Mouse (Mus musculus): ENCODE measurements around the gene Kif19a.

Kif19a gene

DNA sequence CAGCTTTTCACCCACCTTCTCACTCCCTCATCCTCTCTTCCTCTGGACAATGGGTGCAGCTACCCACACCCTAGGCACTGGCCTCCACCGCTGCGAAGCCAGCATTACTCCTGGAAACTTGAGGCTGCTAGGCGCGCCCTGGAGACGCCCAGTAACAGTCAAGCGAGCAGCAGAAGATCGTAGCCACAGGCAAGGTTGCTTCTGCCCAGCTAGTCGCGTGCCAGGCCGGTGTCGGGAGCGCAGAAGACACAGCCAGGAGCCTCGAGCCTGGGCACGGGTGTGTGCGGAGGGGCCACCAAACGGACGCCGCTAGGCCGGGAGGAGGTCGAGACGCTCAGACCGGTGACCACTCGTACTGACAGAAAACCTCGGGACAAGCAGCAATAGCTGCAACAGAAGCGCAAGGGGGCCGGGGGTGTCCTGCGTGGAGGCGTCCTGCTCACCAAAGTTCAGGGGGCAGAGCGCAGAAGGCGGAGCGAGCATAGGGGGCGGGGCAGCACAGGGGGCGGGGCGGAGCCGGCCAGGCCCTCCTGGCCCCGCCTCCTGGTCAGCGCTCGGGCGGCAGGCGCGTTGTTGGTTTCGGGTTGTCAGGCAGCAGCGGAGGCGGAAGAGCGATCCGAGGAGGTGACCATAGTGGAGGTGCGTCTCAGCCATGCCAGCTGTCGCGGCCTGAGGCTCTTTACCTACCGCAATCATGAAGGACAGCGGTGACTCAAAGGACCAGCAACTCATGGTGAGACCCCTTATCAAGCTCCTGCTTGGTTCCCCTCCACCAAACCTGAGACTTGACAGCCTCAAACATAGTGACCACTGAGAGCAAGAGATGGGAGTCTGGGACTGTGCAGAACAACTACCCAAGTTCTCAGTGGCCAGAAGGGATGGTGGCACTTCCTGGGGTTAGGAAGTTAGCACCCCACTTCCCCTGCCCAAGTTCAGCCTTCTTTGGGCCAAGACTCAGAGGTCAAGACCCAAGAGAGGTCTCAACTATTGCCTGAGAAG is at the start of gene Kif19a:
Gene Kif19a, plus strand, starts transcription at position 569 of the 999 bp plus-strand sequence.
- DNase-seq (ENCODE audit: low spot score) = no peak

GRCm38 (mm10) chr11:114715531-114715930 is 49.7 kb upstream of the Kif19a start:
- no peak for DNase-seq (ENCODE audit: low spot score)

GRCm38 (mm10) chr11:114720535-114720934 is 44.7 kb upstream of the Kif19a start:
- no peak for DNase-seq (ENCODE audit: low spot score)

- no peak for DNase-seq (ENCODE audit: low spot score)
Measured at GRCm38 (mm10) chr11:114722438-114722837, 42.8 kb upstream of the Kif19a start.

DNA sequence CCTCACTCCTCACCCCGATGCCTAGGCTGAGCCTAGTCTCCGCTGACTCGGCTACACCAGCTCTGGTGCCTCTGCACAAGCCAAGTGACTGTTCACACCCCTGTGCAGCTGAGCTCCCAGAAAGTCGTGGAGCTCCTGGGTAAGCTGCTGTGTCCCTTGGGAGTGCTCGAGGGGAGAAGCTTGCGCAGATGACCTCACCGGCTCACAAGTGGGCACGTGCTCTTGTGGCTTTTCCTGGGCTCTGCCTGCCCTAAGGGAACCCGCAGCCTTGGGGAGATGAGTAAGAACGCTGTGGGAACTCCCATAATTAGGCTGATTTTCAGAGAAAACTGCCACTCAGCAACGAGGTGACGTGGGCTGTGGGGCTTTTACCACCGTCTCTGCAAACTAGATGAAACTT is 42.2 kb upstream of the Kif19a start:
- DNase-seq (ENCODE audit: low spot score) = peak; percentile 20

DNA sequence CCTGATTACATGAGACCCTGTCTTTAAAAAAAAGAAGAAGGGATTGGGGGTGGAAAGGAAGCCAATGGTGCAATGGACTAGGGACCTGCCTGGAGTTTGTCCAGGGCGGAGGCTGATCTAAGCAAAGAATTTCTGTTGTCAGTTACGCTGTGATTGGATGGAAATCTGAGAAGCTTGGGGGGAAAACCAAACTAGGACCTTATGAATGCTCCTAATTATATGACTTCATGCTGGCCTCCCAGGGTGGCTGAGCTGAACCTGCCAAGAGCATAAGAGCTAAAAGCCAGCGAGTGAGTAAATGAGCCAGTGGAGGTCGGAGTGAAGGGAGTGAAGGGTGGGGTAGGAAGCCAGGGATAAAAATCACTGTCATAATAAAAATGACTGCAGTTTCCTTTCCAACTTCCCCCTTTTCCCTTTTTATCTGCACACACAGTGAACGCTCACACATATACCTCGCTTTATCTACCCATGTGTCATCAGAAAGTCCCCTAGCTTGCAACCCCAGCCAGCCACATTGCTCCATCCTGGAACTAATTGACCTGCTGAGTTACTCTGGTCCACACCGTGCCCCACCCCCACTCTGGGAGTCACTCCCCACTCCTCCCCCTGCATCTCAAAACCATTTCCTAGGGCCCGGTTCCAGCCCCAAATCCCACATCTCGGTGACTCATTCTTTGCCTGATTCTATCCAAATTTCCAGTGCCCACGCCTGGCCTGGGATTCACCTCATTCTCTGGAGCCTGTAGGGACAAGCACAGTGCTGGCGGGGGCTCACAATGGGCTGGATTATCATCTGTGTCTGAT is 40.2 kb upstream of the Kif19a start:
- DNase-seq (ENCODE audit: low spot score) = peak; percentile 69

GRCm38 (mm10) chr11:114726965-114727825 is 38.0 kb upstream of the Kif19a start, which contains the start of gene Dnaic2:
Dnaic2 (plus strand) TSS chr11:114727408.
- peak; percentile 39 for DNase-seq (ENCODE audit: low spot score)

DNA sequence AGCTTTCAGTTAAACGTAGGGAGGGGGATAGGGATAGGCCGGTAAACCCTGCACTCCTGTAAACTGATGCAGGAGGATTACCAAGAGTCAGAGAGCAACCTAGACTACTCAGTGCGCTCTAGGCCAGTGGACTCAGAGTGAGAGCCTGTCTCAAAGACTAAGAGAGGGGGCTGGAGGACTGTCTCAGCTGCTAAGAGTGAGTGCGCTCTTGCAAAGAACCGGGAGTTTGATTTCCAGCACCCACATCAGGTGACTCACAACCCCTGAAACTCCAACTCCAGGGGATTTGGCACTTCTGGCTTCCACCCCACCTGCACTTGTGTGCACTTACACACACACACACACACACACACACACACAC is 37.4 kb upstream of the Kif19a start:
- no peak for DNase-seq (ENCODE audit: low spot score)

DNA sequence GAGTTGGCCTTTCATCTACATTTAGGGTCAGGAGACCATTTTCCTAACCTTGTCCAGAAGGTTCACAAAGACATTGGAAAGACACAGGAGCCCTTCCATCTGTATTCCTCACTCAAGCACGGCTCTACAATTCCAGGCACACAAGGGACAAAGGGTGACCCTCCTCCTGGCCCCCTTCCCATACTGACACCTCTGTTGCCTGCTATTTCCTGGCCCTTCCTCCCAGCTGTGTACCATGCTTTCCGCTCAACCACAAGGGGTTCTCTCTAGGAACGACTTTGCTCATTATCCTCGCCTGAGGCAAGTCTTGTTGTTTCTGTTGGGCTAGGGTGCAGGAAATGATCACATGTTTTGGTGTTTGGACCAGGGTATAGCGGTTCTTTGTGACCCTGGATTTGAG is 36.9 kb upstream of the Kif19a start:
- no peak for DNase-seq (ENCODE audit: low spot score)

GRCm38 (mm10) chr11:114729832-114730363 is 35.3 kb upstream of the Kif19a start:
- peak; percentile 14 for DNase-seq (ENCODE audit: low spot score)

DNA sequence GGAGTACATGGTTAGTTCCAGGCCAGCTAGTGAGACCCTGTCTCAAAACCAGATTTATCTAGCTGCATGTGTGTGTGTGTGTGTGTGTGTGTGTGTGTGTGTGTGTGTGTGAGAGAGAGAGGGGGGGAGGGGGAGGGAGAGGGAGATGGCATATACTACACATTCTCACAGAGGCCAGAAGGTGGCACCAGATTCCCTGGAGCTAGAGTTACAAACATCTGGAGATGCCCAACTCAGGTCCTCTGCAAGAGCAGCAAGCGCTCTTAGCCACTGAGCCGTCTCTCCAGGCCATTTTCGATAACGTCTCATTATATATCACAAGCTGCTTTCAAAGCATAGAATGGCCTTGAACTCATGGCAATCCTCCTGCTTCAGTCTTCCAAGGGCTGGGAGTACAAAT is 33.5 kb upstream of the Kif19a start:
- DNase-seq (ENCODE audit: low spot score) = no peak

DNA sequence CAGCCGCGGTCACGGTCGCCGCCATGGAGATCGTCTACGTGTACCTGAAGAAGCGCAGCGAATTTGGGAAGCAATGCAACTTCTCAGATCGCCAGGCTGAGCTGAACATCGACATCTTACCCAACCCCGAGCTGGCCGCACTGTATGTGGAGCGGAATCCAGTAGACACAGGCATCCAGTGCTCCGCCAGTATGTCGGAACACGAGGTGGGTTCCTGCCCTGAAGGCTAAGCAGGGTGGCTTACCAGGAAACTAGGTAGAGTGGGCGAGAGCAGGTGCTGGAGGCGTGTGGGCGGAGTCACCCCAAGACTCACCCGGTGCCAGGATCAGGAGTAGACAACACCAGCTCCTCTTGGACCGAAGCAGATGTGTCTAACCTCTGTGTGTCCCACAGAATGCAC is 32.3 kb upstream of the Kif19a start:
- no peak for DNase-seq (ENCODE audit: low spot score)

DNA sequence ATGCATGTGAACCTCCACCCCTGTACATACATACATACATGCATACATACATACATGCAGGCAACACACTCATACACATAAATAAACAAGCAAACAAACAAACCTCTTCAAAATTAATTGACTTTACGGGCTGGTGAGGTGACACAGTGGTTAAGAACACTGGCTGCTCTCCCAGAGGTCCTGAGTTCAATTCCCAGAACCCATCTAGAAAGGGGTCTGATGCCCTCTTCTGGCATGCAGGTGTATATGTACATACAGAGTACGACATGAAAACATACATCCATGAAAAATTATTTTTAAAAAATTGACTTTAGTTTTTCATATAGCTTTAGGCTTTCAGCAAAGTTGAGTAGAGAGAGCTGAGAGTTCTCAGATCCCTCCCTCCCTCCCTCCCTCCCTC is 29.1 kb upstream of the Kif19a start:
- no peak for DNase-seq (ENCODE audit: low spot score)

- DNase-seq (ENCODE audit: low spot score) = peak; percentile 53
Measured at GRCm38 (mm10) chr11:114736913-114737624, 28.1 kb upstream of the Kif19a start.

- DNase-seq (ENCODE audit: low spot score) = no peak
Measured at GRCm38 (mm10) chr11:114740598-114740997, 24.6 kb upstream of the Kif19a start.

GRCm38 (mm10) chr11:114741451-114741850 is 23.7 kb upstream of the Kif19a start:
- DNase-seq (ENCODE audit: low spot score) = no peak

DNA sequence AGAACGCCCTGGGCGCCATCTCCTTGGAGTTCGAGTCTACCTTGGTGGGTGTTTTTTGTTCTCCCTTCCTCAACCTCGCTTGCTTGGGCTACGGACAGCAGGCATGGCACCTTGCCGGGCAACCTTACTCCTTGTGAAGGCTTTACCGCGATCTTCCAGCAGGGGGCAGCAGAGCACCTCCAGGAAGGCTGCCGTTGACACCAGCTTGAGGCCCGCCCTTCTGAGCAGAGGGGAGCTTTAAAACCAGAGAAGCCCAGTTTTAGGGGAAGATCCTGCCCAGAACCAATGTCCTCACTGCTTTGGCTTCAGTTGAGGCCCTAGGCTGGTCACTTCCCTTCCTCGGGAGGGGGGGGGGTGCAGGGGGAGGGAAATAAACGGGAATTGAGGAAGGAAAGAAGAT is 20.1 kb upstream of the Kif19a start:
- DNase-seq (ENCODE audit: low spot score) = peak; percentile 83

DNA sequence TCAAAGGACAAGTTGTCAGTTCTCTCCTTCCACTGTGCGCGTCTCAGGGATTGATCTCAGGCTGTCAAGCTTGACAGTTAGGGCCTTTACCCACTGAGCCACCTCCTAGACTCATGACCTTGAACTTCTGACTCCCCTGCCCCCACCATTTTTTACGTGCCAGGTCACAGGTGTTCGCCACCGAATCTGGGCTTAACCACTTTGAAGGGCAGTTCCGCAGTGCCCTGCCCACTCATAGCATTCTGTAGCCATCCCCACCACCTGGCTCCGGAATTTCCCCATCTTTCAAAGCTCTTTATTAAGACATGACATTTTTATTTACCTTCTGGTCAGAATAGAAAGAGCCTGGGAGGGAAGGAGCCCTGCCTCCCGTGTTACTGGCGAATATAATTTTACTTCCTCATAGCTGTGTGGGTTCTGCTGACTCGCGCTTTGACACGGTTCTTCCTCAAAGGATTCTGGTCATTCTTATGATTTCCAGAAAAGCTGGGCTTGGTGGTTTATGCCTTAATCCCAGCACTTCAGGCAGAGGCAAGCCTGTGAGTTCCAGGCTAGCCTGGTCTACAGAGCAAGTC is 17.5 kb upstream of the Kif19a start:
- DNase-seq (ENCODE audit: low spot score) = no peak

- DNase-seq (ENCODE audit: low spot score) = no peak
Measured at GRCm38 (mm10) chr11:114769911-114770310, 4.7 kb downstream of the Kif19a start.

DNA sequence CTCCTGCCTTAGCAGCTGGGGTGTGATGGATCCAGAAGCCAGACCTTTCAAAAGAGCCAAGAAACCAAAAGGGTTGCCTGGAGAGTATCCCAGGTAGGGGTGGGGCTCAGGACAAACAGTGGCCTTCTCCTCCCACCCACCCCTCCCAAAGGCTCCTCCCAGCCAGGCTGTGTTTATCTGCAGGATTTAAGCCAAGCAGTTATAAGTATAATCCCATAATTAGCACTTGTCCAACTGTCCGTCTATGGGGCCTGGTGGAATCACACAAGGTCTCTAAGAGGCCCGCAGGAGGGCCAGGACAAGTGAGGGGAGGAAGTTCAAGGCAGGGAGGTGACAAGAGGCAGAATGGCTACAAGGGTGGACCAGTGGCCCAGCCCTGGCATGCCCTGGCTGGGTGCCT is 6.7 kb downstream of the Kif19a start:
- DNase-seq (ENCODE audit: low spot score) = no peak

GRCm38 (mm10) chr11:114780076-114780475 is 14.9 kb downstream of the Kif19a start:
- DNase-seq (ENCODE audit: low spot score) = no peak

Data from MN1 (cell line).